Mouse (Mus musculus): Measurements from ENCODE around the gene Iqcf4.
A peak's percentile ranks its signal among the peaks of the same experiment; 100 is the strongest.
"Not testable (repeated sequence)": the region's sequence is repeated elsewhere in the genome, so short reads cannot be mapped to it uniquely, and the experiment has no call there.

Iqcf4 gene

GRCm38 (mm10) chr9:106570896-106571295, at the start of gene Iqcf4:
Gene Iqcf4 (minus strand): TSS chr9:106570996.
- DNase-seq (ENCODE audit: low spot score in 2 of 2), result no peak

DNA sequence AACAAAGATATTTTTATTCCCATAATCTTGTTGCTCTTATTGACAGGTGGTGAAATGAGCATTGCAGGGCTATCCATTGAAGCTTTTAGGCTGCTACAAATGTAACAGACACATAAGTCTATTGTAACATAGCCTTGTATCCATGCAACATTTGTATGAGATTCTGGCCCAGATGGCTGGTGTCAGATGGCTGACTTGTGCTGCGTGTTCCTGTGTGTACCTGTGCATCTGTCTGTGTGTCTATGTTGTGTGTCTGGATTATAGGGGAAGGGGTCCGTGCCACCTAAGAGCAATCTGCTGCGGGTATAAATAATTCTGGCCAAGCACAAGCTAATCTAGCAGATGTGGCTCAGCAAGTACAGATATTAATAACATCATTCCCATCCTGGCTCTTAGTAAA, 46.7 kb upstream of the Iqcf4 start:
- no peak for DNase-seq (ENCODE audit: low spot score in 2 of 2)

DNA sequence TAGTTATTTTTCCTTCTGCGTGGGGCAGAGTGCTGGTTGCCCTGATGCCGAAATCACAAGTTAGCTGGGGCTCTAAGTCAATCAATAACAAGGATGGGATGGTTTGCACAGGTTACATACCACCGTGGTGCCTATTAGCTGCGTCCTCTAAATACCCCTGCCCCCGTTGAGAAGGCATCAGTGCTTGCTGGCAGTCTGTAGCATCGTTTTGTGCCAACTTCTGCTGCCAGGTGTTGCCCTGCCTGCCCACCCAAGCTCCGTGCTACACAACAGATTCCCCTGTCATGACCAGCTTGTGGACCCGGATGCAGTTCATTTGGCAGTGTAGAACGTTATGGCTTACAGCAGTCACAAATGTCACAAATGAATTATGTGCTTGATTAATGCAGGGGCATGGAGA, 45.5 kb upstream of the Iqcf4 start:
- no peak for DNase-seq (ENCODE audit: low spot score in 2 of 2)

GRCm38 (mm10) chr9:106614616-106615015, 43.8 kb upstream of the Iqcf4 start:
- DNase-seq (ENCODE audit: low spot score in 2 of 2), result no peak

GRCm38 (mm10) chr9:106613951-106614350, 43.2 kb upstream of the Iqcf4 start:
- no peak for DNase-seq (ENCODE audit: low spot score in 2 of 2)

- DNase-seq (ENCODE audit: low spot score in 2 of 2), result no peak
These were observed 39.9 kb upstream of the Iqcf4 start for GRCm38 (mm10) chr9:106610727-106611126.

- DNase-seq (ENCODE audit: low spot score in 2 of 2), result no peak
These were observed 29.8 kb upstream of the Iqcf4 start for GRCm38 (mm10) chr9:106600546-106600945.

- no peak for DNase-seq (ENCODE audit: low spot score in 2 of 2)
These were observed 27.7 kb upstream of the Iqcf4 start for GRCm38 (mm10) chr9:106598466-106598865.

- DNase-seq (ENCODE audit: low spot score in 2 of 2), result peak in 1 of 2 experiments; percentile 66
These were observed 25.0 kb upstream of the Iqcf4 start for GRCm38 (mm10) chr9:106595836-106596235.

- DNase-seq (ENCODE audit: low spot score in 2 of 2), result not testable (repeated sequence)
These were observed 24.6 kb upstream of the Iqcf4 start for GRCm38 (mm10) chr9:106595402-106595801.

GRCm38 (mm10) chr9:106592158-106592557, 21.4 kb upstream of the Iqcf4 start:
- no peak for DNase-seq (ENCODE audit: low spot score in 2 of 2)

GRCm38 (mm10) chr9:106582552-106582951, 11.8 kb upstream of the Iqcf4 start:
- no peak for DNase-seq (ENCODE audit: low spot score in 2 of 2)

GRCm38 (mm10) chr9:106580016-106580415, 9.2 kb upstream of the Iqcf4 start:
- DNase-seq (ENCODE audit: low spot score in 2 of 2), result no peak

DNA sequence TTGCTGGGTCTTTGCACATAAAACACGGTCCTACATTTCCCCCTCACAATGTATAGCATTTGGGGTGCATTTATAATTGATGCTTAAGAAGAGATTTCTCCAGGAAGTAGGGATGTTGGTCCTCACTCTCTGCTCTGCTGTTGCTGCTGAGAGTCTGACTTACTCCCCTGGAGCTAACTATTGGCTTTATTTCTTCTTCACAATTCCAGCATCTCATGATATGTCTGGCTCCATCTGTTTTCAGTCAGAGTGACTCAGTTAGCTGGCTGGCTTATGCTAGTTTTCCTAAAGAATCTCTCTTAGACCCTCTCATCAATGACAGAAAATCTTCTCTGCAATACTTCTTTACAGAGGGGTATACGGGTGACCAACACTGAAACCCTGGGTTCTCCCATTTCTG, 5.3 kb upstream of the Iqcf4 start:
- no peak for DNase-seq (ENCODE audit: low spot score in 2 of 2)

GRCm38 (mm10) chr9:106573366-106573765, 2.6 kb upstream of the Iqcf4 start:
- no peak for DNase-seq (ENCODE audit: low spot score in 2 of 2)

GRCm38 (mm10) chr9:106572186-106572585, 1.4 kb upstream of the Iqcf4 start:
- DNase-seq (ENCODE audit: low spot score in 2 of 2), result no peak

DNA sequence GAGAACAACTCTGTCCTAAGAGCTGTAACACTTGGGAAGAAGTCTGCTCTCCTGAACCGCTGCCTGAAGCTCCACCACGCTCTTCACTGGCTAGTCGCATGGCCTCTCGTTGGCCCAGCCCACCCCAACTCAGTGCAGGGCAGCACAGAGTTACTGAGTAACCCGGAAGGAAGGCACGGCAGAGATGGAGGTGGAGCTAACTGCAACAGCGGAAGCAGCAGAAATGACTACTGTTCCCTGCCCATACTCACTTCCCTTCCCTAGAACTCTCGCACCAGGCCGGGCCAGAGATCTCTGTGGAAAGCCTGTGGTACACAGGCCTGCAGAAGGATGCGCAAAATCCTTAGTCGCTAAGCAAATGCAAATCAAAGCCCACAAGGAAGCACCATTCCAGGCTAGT, 4.4 kb downstream of the Iqcf4 start:
- DNase-seq (ENCODE audit: low spot score in 2 of 2), result no peak

DNA sequence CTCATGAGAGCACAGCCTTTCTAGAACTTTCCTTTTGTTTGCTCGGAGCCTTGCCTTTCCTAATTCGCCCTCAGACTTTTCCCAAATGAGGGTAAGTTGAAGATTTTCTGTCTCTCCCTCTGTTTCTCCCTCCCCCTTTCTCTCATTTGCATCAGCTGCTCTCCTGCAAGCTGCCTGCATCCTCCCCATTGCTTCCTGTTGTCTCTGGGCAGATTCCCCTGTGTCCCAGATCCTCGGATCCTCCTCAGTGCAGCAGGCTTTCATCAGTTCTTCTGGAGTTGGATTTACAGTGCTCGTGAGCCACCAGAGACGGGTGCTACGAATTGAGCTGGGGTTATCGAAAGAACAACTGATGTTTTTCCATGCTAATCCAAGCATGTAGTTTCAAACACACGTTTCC, 6.8 kb downstream of the Iqcf4 start:
- no peak for DNase-seq (ENCODE audit: low spot score in 2 of 2)

DNA sequence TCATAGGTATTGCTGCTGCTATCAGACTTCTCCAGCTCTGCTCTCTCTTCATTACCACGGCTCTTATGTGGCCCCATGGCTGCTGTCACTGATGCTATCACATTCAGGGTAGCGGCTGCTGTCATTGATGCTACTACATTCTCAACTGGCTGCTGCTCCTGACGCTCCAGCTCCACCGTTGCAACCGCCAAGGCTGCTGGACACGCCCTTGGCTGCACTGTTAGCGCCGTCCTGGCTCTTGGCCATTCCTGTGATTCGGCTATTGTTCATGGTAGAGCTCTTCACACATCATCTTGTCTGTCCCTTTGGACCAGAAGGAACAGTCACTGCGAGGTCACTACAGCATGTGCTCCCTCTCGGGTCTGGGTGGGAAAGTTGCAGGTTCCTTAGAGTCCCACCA, 8.5 kb downstream of the Iqcf4 start:
- DNase-seq (ENCODE audit: low spot score in 2 of 2), result no peak

- DNase-seq (ENCODE audit: low spot score in 2 of 2), result no peak
These were observed 9.3 kb downstream of the Iqcf4 start, which contains the start of gene Iqcf3 for GRCm38 (mm10) chr9:106561531-106561930. Gene Iqcf3 (minus strand): TSS chr9:106561631.

DNA sequence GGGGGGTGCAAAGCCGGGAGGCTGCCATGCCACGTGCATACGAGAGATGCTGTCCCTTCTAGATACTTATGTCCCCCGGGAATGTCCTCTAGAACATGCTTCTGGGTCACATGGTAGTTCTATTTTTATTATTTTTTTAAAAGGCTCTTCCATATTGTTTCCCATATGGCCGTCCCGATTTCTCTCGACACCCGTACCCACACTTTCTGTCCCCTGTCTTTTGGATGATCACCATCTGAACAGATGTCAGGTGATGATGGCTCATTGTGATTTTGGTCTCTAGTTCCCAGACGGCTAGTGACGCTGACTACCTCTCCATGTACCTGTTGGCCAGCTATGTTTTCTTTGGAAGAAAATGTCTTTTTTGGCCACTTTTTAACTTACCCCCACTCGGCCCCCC, 35.8 kb downstream of the Iqcf4 start:
- DNase-seq (ENCODE audit: low spot score in 2 of 2), result peak in 1 of 2 experiments; percentile 12

- no peak for DNase-seq (ENCODE audit: low spot score in 2 of 2)
These were observed 36.5 kb downstream of the Iqcf4 start for GRCm38 (mm10) chr9:106534296-106534695.

DNA sequence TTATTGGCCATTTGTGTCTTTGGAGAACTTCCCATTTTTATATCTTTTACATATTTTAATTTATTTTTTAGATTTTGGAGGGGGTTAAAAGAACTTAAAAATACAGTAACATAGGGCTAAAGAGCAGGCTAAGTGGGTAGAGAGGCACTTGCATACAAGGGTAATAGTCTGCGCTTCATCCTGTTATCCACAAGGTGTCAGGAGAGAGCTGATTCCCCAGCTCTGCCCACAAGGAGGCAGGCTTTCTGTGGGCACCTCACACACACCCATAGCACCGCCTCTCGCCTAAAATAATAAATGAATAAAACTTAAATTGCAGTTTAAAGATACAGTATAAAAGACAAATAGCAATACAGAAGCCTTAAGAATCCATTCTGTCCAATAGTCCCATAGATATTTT, 39.0 kb downstream of the Iqcf4 start:
- DNase-seq (ENCODE audit: low spot score in 2 of 2), result no peak

DNA sequence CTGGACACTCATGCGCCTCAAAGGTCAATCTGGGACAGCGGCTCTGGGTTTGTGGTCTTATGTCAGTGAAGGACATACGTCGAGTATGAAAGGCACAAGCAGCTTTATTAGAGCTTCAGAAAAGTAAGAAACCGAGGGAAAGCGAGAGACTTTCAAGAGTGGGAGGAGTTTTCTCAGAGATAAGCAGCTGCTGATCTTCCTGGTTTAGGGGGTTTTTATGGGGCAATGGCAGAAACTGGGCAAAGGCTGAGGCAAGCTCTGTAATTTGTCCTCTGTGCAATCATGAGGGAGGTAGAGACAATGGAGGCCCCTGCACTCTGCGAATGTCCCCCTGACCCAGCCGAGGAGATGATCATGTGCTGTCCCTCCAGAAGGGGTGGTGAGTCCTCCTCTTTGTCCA, 50.9 kb downstream of the Iqcf4 start:
- DNase-seq (ENCODE audit: low spot score in 2 of 2), result no peak

GRCm38 (mm10) chr9:106519433-106519832, 51.4 kb downstream of the Iqcf4 start:
- no peak for DNase-seq (ENCODE audit: low spot score in 2 of 2)
